Mouse (Mus musculus) liver, postnatal 0 days (tissue): ENCODE data around the gene Slc25a26. TPM values are rescaled to one million over a fixed set of nuclear protein-coding genes. Genes with fewer than 3 reads are reported as not detected.

ENCODE experiments used
- ATAC-seq: fragments of 200-750 bp; cut with Nextera tagmentation; 2 replicates; pipeline ENCODE4 v1.8.0; 2017; ENCODE audit warnings: mild to moderate bottlenecking, moderate library complexity
- DNase-seq: peaks from one replicate; pipeline ENCODE4 v3.0.0-alpha.2; 2016
- H3K27ac ChIP-seq: fragments of 300-500 bp; sonication (generic); 2 replicates; pipeline ENCODE4 v1.5.1; 2014; ENCODE audit warnings: antibody characterized with exemption, moderate library complexity, mild to moderate bottlenecking, low read depth
- H3K27me3 ChIP-seq: fragments of 300-500 bp; sonication (generic); 2 replicates; pipeline ENCODE4 v1.6.1; 2014; ENCODE audit warnings: low read length, control low read depth, mixed read lengths; ENCODE audit not compliant: insufficient read depth
- H3K36me3 ChIP-seq: fragments of 300-500 bp; sonication (generic); replicated peaks from 2 replicates; pipeline ENCODE4 v1.6.1; 2014; ENCODE audit warnings: mild to moderate bottlenecking, control low read depth, low read length, moderate library complexity, mixed read lengths; ENCODE audit not compliant: insufficient read depth
- H3K4me1 ChIP-seq: fragments of 300-500 bp; sonication (generic); 2 replicates; pipeline ENCODE4 v1.6.1; 2014; ENCODE audit warnings: antibody characterized with exemption, mild to moderate bottlenecking, control low read depth; ENCODE audit not compliant: insufficient read depth
- H3K4me2 ChIP-seq: fragments of 300-500 bp; sonication (generic); 2 replicates; pipeline ENCODE4 v1.6.1; 2014; ENCODE audit warnings: low read depth, mild to moderate bottlenecking, low read length, moderate library complexity, mixed read lengths
- H3K4me3 ChIP-seq: fragments of 300-500 bp; sonication (generic); 2 replicates; pipeline ENCODE4 v1.5.1; 2014; ENCODE audit warnings: low read depth, low read length
- H3K9ac ChIP-seq: fragments of 300-500 bp; sonication (generic); replicated peaks from 2 replicates; pipeline ENCODE4 v1.6.1; 2014; ENCODE audit warnings: mild to moderate bottlenecking, moderate library complexity
- H3K9me3 ChIP-seq: fragments of 300-500 bp; sonication (generic); 2 replicates; pipeline ENCODE4 v1.6.1; 2016; ENCODE audit warnings: mild to moderate bottlenecking, control low read depth, low read length, mixed read lengths
- CTCF ChIP-seq: sonication (generic); IDR thresholded peaks from 2 replicates; pipeline ENCODE4 v1.5.1; 2016; ENCODE audit warnings: antibody characterized with exemption, low read depth
- EP300 ChIP-seq: IDR thresholded peaks from 2 replicates; pipeline ENCODE4 v1.6.1; 2016; ENCODE audit warnings: antibody characterized with exemption, low read depth, mild to moderate bottlenecking
- WGBS: fragments of 180-500 bp; shearing (Covaris S2); extraction: QIAGEN DNeasy Blood & Tissue Kit; methylation state at CpG from one replicate; pipeline ENCODE4 v1.1.7; 2014; ENCODE audit not compliant: insufficient replicate concordance; 5-methylcytosine and 5-hydroxymethylcytosine counted together
- polyA plus RNA-seq: library from polyadenylated mRNA; unstranded; fragments of >200 nt; fragmentation: Nextera tagmentation; extraction: Ambion mirVana; gene quantifications from 2 replicates; pipeline ENCODE4 v1.2.1, GENCODE M21; 2015

The Slc25a26 gene
- polyA plus RNA-seq, 1 experiment from 2014 or later = 3.0 TPM

- no peak for ATAC-seq
- DNase-seq = peak; percentile 6
- Histone ChIP-seq H3K27ac (no peak overlapping the region), H3K4me3 (no peak overlapping the region), H3K4me2 (no peak overlapping the region), H3K9me3 (no peaks in the 10 kb centered on the region), H3K36me3 (no peaks in the 10 kb centered on the region), H3K9ac (no peak overlapping the region), H3K4me1 (no peaks in the 10 kb centered on the region), H3K27me3 (no peaks in the 10 kb centered on the region)
- TF ChIP-seq CTCF = no peak
- no peak for TF ChIP-seq EP300
- 87% methylated on average over 11 of the region's 11 CpGs for WGBS
Measured at GRCm38 (mm10) chr6:94594711-94595110, 94.6 kb downstream of the Slc25a26 start.

- Histone ChIP-seq H3K9ac (no peak overlapping the region), H3K27me3 (no peaks in the 10 kb centered on the region), H3K27ac (no peak overlapping the region), H3K4me3 (no peak overlapping the region), H3K36me3 (no peaks in the 10 kb centered on the region), H3K4me2 (no peak overlapping the region), H3K4me1 (no peaks in the 10 kb centered on the region), H3K9me3 (no peaks in the 10 kb centered on the region)
- 82% methylated on average over 5 of the region's 5 CpGs for WGBS
- DNase-seq = no peak
- TF ChIP-seq EP300 = no peak
- TF ChIP-seq CTCF = no peak
- ATAC-seq = no peak
Measured at GRCm38 (mm10) chr6:94595206-94595605, 95.1 kb downstream of the Slc25a26 start.

GRCm38 (mm10) chr6:94596051-94596760 is 96.1 kb downstream of the Slc25a26 start:
- Histone ChIP-seq H3K4me1 (no peaks in the 10 kb centered on the region), H3K27me3 (no peaks in the 10 kb centered on the region), H3K4me2 (no peak overlapping the region), H3K36me3 (no peaks in the 10 kb centered on the region), H3K9ac (no peak overlapping the region), H3K9me3 (no peaks in the 10 kb centered on the region), H3K27ac (no peak overlapping the region), H3K4me3 (no peak overlapping the region)
- ATAC-seq (no peak), DNase-seq (no peak)
- WGBS = 82% methylated on average over 14 of the region's 14 CpGs
- no peak for TF ChIP-seq EP300
- TF ChIP-seq CTCF = no peak

GRCm38 (mm10) chr6:94596761-94597485 is 96.8 kb downstream of the Slc25a26 start:
- TF ChIP-seq CTCF (peak; percentile 26; the same call in 1 of the 2 replicates), EP300 (no peak)
- no peak overlapping the region for H3K4me2 ChIP-seq
- H3K27me3 ChIP-seq = no peaks in the 10 kb centered on the region
- no peak for ATAC-seq
- no peaks in the 10 kb centered on the region for H3K4me1 ChIP-seq
- no peaks in the 10 kb centered on the region for H3K36me3 ChIP-seq
- H3K9me3 ChIP-seq = no peaks in the 10 kb centered on the region
- 68% methylated on average over 10 of the region's 10 CpGs for WGBS
- no peak overlapping the region for H3K9ac ChIP-seq
- H3K27ac ChIP-seq = no peak overlapping the region
- H3K4me3 ChIP-seq = no peak overlapping the region
- no peak for DNase-seq

GRCm38 (mm10) chr6:94598421-94598820 is 98.3 kb downstream of the Slc25a26 start:
- ATAC-seq = no peak
- TF ChIP-seq EP300 = no peak
- no peak for TF ChIP-seq CTCF

GRCm38 (mm10) chr6:94599016-94599415 is 98.9 kb downstream of the Slc25a26 start:
- H3K27ac ChIP-seq = no peak overlapping the region
- no peak overlapping the region for H3K4me3 ChIP-seq
- 74% methylated on average over 13 of the region's 13 CpGs for WGBS
- no peak overlapping the region for H3K9ac ChIP-seq
- H3K9me3 ChIP-seq = no peaks in the 10 kb centered on the region
- H3K4me2 ChIP-seq = no peak overlapping the region
- no peaks in the 10 kb centered on the region for H3K36me3 ChIP-seq
- ATAC-seq (no peak), DNase-seq (no peak)
- no peak for TF ChIP-seq EP300
- TF ChIP-seq CTCF = no peak
- H3K4me1 ChIP-seq = no peaks in the 10 kb centered on the region
- H3K27me3 ChIP-seq = no peaks in the 10 kb centered on the region

More at GRCm38 (mm10) chr6:94598421-94598820, 98.3 kb downstream of the Slc25a26 start:
- no peak overlapping the region for H3K9ac ChIP-seq
- H3K27ac ChIP-seq = no peak overlapping the region
- H3K36me3 ChIP-seq = no peaks in the 10 kb centered on the region
- H3K9me3 ChIP-seq = no peaks in the 10 kb centered on the region
- H3K4me1 ChIP-seq = no peaks in the 10 kb centered on the region
- 92% methylated on average over 12 of the region's 12 CpGs for WGBS
- DNase-seq = no peak
- no peak overlapping the region for H3K4me2 ChIP-seq
- H3K4me3 ChIP-seq = no peak overlapping the region
- no peaks in the 10 kb centered on the region for H3K27me3 ChIP-seq
